Mouse (Mus musculus) liver, postnatal 0 days (tissue): ENCODE measurements at regions not wholly inside any gene's neighbourhood (a gene's known extent, or its start where the extent isn't known, plus 50 kb on each side); places are given as distances from the start of the nearest gene placed in this dataset.

Experiments
- CTCF ChIP-seq: sonication (generic); IDR thresholded peaks from 2 replicates; pipeline ENCODE4 v1.5.1; 2016; ENCODE audit warnings: antibody characterized with exemption, low read depth
- EP300 ChIP-seq: IDR thresholded peaks from 2 replicates; pipeline ENCODE4 v1.6.1; 2016; ENCODE audit warnings: antibody characterized with exemption, low read depth, mild to moderate bottlenecking

DNA sequence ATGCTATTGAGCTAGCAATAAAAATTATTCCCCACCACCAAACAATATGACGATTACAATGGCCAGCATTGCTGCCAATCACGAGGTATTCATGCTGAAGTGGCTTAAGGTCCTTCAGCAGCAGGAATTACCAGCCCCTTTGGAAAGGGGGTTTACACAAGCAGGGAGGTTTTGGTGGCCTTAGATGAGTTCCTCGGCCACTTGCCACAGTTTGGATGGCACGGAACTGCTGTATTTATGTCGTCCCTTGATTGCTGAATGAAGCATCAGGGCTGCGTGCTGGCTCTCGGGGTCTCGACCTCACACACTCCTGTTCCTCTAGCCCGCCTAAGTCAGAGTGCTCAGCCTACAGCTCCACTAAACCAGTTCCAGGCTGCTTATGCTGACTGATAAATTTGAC, 361.2 kb upstream of the Nfe2l3 start:
- no peak for TF ChIP-seq CTCF
- no peak for TF ChIP-seq EP300
